Mouse (Mus musculus) forelimb bud, embryonic 11.5 days (tissue): ENCODE results near the gene Gxylt2.

Experiments used
- DNase-seq: peaks from one replicate; pipeline ENCODE4 v3.0.0-alpha.2; 2012; ENCODE audit warnings: low read depth, low spot score

The Gxylt2 gene

DNA sequence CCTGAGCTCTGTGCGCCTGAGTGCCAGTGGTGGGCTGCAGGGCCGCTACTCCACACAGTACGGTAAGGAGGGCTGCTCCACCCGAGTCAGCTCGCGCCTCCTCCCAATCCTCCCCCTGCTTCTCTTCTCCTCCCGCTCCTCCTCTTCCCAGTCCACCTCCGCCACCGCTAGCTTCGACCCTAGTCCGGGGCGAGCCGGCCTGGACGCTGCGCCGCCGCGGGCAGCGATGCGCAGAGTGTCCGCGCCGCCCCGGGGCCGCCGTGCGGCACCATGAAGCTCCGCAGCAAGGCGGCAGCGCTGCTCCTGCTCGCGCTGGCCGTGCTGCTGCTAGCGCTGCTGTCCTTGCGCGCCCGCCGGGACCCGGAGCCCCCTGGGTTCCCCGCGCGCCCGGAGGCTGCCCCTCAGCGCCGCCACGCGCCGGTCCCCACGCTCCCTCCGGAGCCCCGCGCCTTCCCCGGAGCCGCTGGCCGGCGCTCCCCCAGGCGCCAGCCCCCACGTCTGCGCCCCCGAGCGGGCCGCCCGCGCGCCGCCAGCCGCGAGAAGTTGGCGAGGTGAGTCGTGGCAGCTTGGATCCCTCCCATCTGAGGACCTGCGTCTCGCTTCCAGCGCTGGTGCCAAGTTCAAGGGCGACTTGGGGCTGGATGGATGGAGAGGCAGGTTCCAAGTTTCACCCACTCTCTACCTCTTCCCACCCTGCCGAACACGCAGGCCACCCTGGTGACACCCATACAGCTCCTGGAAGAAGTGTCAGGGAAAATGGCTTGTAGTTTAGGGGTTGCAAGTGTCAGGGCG is at the start of gene Gxylt2:
TSS of gene Gxylt2 (plus strand) at position 161 of the 792 bp plus-strand sequence.
- peak; percentile 73 for DNase-seq

DNA sequence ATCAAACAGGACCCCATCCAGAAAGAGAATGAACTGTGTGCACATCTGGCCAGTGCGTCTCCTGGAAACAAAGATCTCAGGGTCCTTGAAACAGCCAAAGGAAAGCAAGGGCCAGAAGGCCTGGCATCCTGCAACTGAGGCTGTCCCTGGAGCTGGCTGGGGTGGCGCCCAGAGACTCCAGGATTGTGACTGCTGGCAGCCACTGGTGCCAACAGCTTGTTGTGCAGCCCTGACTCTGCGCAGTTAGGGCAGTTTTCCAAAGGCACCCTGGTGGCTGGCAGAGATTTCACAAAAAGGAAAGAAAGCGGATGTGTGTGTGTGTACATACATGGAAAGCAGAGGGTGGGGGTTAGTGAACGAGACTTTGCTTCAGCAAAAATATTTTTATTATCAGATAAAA is 44.1 kb upstream of the Gxylt2 start:
- DNase-seq = no peak

DNA sequence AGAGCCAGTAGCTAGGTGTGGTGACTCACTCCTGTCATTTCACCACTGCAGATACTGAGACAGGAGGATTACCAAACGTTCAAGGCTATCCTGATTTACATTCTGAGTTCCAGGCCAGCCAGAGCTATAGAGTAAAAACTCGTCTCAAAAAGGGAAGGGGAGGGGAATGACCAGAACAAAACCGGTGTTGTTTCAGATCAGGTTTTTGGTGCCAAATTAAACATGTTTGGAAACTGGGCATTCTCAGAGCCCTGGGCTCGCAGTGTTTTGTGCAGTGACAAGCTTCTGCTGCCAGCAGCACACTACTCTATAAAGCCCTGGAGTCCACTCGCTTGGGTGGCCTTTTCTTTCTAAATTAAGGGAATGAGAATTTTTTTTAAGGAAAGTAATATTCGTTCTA is 42.3 kb upstream of the Gxylt2 start:
- no peak for DNase-seq

DNA sequence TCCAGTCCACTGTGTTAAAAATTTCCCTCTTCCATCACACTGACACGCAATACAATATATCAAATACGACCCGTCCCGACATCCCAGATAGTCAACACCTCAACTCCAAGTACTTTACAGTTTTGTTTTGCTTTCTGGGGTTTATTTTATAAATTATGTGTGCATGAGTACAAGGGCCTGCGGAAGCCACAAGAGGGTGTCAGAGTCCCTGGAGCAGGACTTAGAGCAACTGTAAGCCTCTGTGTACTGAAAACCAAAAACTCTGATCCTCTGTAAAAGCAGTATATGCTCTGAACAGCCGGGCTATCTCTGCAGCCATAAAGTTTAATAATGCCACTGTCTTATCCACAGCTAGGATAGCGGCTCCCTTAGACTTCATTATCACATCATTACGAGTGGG is 36.9 kb upstream of the Gxylt2 start:
- no peak for DNase-seq

DNA sequence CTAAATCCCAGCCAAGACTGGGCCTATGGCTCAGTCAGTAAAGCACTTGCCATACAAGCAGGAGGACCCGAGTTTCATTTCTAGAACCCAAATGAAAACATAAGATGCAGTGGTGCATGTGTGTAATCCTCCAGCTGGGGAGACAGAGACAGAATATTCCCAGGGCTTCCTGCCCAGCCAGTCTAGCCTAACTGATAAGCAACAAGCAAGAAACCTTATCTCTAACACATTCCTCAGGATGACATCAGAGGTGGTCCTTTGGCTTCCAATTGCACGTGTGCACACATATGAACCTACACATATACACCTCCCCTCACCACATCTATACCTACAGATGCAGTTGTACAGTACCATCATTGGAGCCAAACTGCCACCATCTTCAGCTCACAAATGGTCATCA is 35.7 kb upstream of the Gxylt2 start:
- DNase-seq = no peak

DNA sequence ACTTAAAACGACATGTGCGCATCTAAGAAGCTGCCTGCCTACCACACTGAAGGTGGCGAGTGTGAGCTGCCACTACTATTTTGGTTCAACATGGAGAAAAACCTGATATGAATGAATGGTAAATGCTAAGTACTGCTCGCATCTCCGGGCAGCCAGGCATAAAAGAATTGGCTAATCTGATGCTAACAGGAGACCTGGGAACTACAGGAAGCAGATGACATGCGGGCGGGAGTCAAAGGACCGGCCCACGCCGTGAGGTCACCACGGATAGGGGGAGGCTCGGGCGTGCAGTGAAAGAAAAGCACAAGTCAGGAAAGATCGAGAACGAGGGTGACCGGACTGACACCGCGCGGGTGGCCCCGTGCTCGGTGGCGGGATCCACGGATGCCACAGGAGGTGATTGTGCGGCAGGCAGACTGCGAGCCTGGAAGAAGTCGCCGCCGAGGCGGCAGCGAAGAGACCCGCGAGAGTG is 34.1 kb upstream of the Gxylt2 start:
- peak; percentile 23 for DNase-seq

DNA sequence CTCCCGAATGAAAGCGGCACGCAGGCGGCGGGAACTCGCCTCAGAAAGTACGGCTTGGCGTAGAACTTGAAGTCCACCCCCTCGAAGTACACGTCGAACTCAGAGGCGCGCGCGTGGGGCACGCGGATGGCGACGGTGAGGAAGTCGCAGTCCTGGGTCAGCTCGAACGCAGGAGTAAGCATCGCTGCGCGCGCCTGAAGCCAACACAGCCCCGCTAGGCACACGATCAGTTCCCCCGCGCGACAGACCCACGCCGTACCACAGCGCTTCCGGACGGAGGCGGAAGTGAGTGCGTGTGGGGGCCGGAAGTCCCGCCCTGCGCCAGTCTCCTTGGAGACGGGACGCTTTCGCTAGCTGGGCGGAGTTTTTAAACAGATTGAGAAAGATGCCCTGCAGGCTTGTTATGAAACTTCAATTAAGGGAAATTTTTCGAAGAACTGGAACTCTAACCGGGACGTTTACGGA is 33.6 kb upstream of the Gxylt2 start, which contains the start of gene Shq1:
TSS of gene Shq1 (minus strand) at position 278 of the 465 bp plus-strand sequence.
- DNase-seq = peak; percentile 85

DNA sequence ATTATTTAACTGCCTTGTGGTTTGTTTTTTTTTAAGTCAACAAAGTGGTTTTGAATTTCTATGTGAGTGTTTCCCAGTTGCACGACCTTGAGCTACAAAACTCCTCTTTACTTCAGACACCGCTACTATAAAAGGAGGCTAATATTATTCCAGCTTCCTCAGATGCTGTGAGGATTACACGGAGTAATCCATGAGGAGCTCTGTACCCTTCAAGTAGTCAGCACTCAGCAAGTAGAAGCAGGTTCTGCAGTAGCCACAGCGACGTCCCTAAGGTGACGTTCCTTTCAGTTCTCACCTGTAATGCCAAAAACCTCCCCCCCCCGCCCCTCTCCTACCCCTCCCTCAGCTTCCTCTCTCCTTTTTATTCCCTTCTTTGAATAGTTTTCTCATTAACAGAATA is 33.1 kb upstream of the Gxylt2 start:
- no peak for DNase-seq

DNA sequence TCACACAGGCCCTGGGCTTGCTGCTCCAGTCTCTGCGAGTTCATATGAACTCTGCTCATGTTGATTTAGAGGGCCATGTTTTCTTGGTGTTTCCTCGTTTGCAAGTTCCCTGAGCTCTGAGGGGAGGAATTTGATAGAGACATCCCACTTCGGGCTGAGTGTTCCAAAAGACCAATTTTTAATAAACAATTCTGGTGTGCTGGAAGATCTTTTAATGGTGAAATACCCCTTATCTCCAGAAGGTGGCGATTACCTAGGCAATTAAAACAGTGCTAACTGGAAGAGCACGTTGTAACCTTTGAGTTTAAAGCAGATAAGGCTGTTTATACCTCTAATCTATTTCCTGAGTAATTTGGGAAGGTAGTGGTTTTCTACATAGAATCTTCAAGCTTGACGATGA is 29.6 kb upstream of the Gxylt2 start:
- peak; percentile 41 for DNase-seq

DNA sequence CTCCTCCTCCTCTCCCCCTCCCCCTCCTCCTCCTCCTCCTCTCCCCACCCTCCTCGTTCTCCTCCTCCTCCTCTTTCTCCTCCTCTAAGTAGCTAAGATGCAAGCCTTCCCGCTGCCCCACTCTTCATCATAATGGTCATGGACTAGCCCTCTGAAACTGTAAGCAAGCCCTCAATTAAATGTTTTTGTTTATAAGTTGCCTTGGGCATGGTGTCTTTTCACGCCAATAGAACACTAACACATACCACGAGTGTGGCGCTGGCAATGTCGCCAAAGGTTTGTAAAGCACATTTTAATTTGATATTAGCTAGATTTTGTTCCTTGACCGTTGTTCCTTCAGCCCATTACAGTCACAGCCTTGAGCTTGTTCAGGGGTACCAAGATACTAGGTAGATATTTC is 28.1 kb upstream of the Gxylt2 start:
- no peak for DNase-seq

DNA sequence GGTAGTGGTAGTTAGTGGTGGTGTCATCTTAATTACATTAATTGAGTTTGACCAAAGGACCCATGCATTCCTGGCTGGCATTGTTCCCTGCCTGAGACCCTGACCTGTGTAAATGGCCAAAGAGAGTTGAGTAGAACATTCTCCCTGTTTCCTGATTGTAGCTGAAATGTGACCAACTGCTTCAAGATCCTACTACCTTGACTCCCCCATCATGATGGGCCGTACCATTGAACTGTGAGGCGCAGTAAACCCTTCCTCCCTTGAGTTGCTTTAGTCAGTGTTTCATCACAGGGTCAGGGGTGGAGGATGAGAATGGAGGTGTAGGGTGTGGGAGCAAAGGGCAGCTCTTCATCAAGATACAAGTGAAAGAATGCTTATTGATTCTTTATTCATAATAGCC is 25.9 kb upstream of the Gxylt2 start:
- no peak for DNase-seq

DNA sequence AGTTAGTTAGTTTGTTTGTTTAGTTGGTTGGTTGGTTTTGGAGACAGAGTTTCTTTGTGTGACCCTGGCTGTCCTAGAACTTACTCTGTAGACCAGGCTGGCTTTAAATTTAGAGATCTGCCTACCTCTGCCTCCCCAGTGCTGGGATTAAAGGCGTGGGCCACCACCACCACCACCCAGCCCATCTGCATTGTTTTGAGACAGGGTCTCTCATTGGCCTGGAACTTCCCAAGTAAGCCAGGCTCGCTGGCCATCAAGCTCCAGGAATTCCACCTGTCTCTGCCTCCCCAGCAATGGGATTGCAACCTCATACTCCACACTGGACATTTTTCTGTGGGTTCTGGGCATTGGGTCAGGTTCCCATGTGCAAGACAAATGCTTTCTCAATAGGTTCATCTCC is 18.2 kb upstream of the Gxylt2 start:
- DNase-seq = no peak

DNA sequence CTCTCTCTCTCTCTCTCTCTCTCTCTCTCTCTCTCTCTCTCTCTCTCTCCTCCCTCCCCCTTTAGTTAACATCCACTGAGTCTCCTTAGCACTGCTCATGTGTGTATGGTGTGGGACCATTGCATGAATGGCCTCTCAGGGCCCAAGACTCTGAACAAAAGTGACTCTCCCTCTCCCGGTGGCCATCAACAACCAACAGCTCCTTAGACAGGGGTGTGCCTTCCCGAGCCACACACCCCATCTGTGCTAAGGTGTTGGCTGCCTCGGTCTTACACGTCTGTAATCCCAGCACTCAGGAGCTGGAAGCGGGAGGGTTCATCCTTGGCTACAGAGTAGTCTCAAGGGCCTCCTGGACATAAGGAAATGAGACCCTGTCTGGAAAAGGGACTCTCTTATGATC is 4.5 kb upstream of the Gxylt2 start:
- no peak for DNase-seq

DNA sequence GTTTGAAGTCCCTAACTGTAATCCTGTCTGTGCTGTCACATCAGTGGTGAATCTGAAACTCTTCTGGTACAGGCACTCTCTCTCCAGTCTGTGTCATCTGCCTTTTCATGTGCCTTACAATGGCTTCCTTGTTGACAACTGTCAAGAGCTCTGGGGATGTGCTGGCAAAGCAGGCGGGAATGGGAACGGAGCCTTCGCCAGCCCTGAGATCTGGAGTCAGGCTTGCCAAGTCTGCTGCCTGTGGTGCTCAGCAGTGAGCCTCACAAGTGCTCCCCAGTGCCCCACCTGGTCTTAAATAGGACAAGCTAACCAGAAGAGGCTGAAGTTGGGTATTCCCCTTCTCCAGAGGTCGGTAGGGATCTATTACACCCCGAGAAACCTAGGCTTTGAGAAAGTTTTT is 3.8 kb upstream of the Gxylt2 start:
- no peak for DNase-seq

DNA sequence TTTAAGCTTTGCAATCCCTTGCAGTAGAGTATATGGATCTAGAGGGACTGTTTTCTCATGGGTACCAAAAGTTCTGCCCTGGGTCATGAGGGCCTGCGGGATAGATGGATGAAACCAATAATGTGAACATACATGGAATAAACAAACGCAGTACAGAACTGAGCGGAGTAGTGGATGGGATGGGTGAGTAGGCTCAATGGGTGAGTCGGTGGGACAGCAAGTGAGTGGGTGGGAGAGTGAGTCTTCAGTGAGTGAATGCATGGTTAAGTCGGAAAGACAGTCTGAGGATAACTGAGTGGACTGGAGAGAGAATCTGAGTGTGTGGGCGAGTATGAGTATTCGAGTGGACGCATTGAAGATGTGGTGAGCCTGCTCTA is 349 bp upstream of the Gxylt2 start:
- no peak for DNase-seq

DNA sequence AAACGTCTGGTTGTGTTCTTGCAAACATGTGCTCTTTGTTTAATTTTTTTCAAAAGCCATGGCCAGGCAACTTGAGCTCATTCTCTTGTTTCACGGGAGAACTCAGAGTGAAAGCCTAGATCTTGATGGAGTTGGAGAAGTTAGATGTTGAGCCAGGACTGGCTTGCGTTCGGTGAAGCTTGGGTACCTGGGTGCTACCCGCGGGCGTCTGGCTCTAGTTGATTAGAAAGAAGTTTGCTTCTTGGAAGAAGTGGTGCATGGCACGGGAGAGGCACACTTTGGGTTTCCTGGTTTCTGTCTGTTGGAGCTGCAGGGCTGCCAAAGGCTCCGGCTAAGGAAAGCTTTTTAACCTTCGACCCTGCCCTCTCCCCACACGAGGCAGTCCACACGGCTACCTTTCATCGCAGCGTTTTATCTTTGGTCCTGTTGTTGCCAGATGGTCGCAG is 855 bp downstream of the Gxylt2 start:
- peak; percentile 49 for DNase-seq

DNA sequence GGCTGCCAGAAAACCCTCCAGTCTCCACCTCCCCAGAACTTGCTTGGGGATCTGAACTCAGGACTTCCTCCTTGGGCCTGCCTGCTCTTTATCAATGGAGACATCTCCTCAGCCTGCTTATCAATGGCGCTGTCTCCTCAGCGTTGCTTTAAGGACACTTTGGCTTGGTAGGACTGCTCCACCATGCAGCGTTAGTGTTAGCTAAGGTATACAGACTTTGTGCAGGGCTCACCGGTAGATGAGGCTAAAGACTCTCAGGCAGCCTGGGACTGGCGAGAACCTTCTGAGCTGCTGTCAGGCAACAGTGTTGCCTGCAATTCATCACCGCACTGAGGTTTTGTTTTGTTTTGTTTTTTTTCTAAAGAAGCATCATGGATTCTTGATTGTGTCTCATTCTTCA is 2.3 kb downstream of the Gxylt2 start:
- DNase-seq = no peak

DNA sequence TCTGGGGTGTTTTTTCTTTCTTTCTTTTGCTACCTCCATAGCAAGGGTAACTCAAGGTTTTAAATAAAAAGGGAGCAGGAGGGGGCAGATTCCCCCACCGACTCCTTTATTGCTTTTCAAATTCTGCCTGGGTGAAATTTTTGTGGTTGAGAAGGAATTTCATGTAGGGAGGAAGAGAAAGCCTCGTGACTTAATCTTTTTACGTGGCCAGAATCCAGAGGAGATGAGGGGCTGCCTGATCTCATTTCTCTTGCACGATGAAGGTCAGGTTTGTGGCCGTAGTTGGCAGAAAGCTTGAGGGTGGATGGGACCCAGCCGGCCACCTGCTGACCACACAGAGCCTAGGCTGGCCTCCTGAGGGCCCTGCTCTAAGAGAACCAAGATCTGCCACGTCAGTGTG is 3.0 kb downstream of the Gxylt2 start:
- DNase-seq = peak; percentile 18

DNA sequence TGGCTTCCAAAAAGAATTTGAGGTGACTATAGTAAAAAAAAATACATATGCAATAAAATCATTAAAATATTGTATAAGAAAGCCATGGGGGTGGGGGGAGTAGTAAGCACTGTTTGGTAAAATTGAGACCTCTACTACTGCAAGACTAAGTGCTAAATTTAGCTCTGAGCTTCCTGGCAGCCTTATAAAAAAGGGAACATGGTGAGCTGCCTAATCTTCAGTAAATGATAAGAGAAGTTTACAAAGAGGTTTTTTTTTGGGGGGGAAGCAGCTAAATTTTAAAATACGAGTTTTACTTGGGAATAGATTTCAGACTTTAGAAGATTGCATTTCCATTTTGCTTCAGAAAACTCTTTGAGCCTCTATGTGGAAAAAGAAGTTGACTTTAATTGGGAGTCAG is 3.7 kb downstream of the Gxylt2 start:
- DNase-seq = no peak

DNA sequence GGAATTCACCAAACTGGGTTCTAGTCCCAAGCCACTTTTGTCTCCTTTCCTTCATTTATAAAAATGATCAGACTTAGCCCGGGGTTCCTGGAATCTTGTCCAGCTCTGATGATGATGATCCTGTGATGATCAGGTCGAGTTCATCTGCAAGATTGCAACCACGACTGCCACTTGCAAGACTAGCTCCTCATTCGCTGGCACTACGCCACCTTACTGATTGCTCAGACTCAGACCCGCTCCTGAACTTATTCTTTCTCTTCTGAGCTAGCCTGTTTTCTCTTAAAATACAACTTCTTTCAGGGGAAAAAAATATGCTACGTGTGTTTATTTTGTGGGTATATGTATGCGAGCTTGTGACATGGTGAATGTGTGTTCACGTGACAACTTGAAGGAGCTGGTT is 4.5 kb downstream of the Gxylt2 start:
- DNase-seq = no peak

DNA sequence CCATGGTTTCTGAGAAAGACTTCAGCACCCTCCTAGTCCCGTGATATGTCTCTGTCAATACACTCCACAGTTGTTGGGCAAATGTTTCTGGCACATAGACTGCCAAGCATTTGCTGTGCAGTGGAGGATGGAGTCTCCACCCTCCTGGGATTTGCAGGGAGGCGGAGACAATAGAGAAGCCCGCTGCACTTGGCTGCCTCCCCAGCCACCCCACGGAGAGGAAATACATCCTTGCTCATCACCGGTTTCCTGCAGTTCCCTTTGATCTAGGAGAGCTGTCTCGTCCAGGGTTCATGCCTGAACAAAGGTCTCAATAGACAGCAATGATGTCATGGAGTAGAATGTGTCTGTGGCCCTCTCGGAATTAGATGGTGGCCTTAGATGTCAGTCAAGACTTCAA is 4.9 kb downstream of the Gxylt2 start:
- no peak for DNase-seq

DNA sequence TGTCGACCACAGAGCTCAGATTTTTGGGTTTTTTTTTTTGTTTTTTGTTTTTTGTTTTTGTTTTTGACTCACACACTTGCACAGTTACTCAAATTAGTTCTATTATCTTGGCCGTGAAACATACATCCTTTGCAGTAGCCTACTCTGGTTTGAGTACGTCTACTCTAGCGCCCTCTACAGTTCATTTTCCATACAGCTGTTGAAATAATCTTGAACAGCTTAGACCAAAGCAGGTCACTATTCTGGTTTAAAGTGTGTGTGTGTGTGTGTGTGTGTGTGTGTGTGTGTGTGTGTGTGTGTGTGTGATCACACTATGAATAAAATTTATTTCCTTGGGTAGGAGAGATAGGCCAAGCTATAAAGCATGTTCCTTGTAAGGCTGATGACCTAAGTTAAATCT is 5.6 kb downstream of the Gxylt2 start:
- no peak for DNase-seq

DNA sequence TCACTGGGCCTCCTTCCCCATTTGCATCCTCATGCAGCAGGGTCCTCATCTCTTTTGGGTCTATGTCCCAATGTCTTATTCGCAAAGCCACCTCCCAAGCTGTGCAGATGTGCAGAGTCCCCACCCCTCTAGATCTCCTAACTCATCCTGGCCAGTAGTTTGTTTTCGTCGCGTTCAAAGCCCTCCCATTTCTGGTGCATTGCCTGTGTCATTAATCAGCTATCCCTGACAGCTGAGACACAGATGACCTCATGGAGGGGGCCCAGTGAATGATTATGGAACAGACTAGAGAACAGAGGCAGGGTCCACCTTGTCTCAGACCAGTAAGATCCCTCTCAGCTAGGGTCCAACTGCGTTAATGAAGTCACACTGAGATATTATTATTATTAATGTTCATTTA is 6.3 kb downstream of the Gxylt2 start:
- DNase-seq = no peak
